Mouse (Mus musculus) gastrocnemius, adult 2 months (tissue): ENCODE measurements around the gene Ppfibp2. TPM values are rescaled to one million over a fixed set of nuclear protein-coding genes. Genes with fewer than 3 reads are reported as not detected.
A peak's percentile ranks its signal among the peaks of the same experiment; 100 is the strongest.

Source experiments
- DNase-seq: peaks from one replicate; pipeline ENCODE4 v3.0.0; 2022
- H3K27ac ChIP-seq: fragments of 200-600 bp; 2 replicates; pipeline ENCODE4 v1.8.1; 2022; ENCODE audit warnings: mild to moderate bottlenecking
- H3K4me3 ChIP-seq: fragments of 200-600 bp; 2 replicates; pipeline ENCODE4 v1.8.1; 2022; ENCODE audit warnings: mild to moderate bottlenecking, moderate library complexity
- CTCF ChIP-seq: fragments of 200-600 bp; IDR thresholded peaks from 2 replicates; pipeline ENCODE4 v1.8.1; 2022; ENCODE audit warnings: antibody characterized with exemption, mild to moderate bottlenecking, moderate library complexity
- intact Hi-C: fragments of 180-260 bp; cut with DNase I; formaldehyde crosslinking; loops from one replicate; pipeline ENCODE4 v1.15.1; 2025
- total RNA-seq, 2 experiments: library from RNA; stranded (reverse); gene quantifications; 2 replicates each; pipeline ENCODE4 v1.2.3; 2021

Gene Ppfibp2
- total RNA-seq, 2 experiments from 2014 or later: 10.6 to 19.0 TPM

- intact Hi-C loops: no loop called here
- Histone ChIP-seq H3K4me3 (no peak overlapping the region), H3K27ac (no peak overlapping the region)
- no peak for TF ChIP-seq CTCF
- DNase-seq: no peak
Measured at GRCm38 (mm10) chr7:107675224-107675623, 80.2 kb downstream of the Ppfibp2 start.

- H3K4me3 ChIP-seq: no peak overlapping the region
- intact Hi-C loops: no loop called here
- DNase-seq: no peak
- H3K27ac ChIP-seq: 0 out of 2 replicates have a peak overlapping the region, but pooled peaks have one; percentile 20
- no peak for TF ChIP-seq CTCF
Measured at GRCm38 (mm10) chr7:107680151-107680852, 85.3 kb downstream of the Ppfibp2 start.

DNA sequence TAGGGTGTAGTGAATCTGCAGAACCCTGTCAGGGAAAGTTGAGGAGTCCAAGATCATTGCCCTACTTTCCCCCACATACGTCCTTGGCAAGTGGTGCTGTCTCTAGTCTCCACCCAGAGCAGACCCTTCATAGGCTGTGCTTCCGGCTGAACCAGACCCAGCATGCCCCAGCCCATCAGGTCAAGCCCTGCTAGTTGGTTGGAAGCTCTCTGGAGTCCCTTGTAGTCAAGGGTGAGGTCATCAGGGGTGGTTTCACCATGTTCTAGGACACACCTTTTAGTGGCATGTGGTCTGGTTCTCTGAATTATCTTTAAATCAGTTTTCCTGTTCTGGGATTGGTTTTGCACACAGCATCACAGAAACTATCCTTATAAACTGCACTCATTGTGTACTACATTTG, 86.3 kb downstream of the Ppfibp2 start:
- DNase-seq: no peak
- intact Hi-C loops: no loop called here
- Histone ChIP-seq H3K27ac (no peak overlapping the region), H3K4me3 (no peak overlapping the region)
- TF ChIP-seq CTCF: no peak

DNA sequence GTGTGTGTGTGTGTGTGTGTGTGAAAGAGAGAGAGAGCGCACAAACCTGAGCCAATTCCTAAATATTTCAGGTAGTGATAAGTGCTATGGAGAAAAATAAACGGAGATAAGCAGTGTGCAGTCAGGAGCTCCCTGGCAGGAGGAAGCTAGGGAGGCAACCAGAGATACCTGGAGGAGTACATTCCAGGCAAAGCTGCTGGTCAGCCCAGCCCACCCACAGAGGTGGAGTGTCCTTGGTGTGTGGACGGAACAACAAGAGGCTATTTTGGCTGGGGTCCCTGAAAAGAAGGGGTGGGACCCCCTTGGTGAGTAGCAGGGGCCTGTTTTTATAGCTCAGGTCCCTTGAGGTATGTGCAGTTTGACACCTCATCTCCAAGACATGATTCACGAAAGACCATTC, 88.2 kb downstream of the Ppfibp2 start:
- intact Hi-C loops: no loop called here
- Histone ChIP-seq H3K4me3 (no peak overlapping the region), H3K27ac (no peak overlapping the region)
- no peak for DNase-seq
- TF ChIP-seq CTCF: no peak

DNA sequence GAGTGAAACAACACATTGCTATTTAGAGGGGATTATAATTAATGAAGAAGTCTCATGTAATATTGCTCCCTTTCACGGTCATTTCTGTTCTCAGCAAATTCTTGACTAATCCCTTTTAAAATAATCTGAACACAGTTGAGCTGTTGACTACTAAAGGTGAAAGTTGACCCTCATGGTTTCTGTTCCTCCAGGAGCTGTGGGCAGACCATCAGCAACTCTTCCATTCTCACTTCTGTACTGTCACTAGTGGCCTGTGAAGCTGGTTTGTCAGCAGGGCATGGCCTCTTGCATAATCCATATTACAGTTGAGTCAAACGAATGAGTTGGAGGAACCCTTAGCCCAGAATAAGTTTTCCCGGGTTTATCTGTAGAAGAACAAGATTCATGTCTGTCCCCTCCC, 88.6 kb downstream of the Ppfibp2 start:
- TF ChIP-seq CTCF: no peak
- no peak overlapping the region for H3K4me3 ChIP-seq
- intact Hi-C loops: no loop called here

GRCm38 (mm10) chr7:107685238-107685954, 90.4 kb downstream of the Ppfibp2 start:
- no peak overlapping the region for H3K4me3 ChIP-seq
- intact Hi-C loops: no loop called here
- H3K27ac ChIP-seq: no peak overlapping the region
- no peak for DNase-seq
- TF ChIP-seq CTCF: no peak

More for the DNA sequence above, 88.6 kb downstream of the Ppfibp2 start:
- no peak for DNase-seq
- no peak overlapping the region for H3K27ac ChIP-seq

DNA sequence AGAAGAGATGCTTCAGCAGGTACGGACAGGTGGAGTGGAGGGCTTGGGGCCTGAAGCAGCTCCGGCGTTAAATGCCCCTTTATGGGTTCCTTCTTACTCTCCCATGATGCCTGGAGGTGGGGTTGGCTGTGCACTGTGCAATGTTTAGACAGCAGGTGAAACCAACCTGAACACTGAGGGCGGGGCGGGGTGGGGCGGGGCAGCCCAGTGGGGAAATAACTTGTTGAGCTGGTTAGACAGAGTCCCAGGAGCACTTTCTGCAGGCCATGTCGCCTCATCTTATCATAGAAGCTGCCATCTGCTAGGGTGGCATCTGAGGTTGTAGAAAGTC, 90.9 kb downstream of the Ppfibp2 start:
- intact Hi-C loops: no loop called here
- Histone ChIP-seq H3K27ac (no peak overlapping the region), H3K4me3 (no peak overlapping the region)
- no peak for TF ChIP-seq CTCF
- no peak for DNase-seq

GRCm38 (mm10) chr7:107687412-107687811, 92.4 kb downstream of the Ppfibp2 start:
- no peak overlapping the region for H3K27ac ChIP-seq
- DNase-seq: no peak
- intact Hi-C loops: no loop called here
- no peak overlapping the region for H3K4me3 ChIP-seq
- no peak for TF ChIP-seq CTCF

DNA sequence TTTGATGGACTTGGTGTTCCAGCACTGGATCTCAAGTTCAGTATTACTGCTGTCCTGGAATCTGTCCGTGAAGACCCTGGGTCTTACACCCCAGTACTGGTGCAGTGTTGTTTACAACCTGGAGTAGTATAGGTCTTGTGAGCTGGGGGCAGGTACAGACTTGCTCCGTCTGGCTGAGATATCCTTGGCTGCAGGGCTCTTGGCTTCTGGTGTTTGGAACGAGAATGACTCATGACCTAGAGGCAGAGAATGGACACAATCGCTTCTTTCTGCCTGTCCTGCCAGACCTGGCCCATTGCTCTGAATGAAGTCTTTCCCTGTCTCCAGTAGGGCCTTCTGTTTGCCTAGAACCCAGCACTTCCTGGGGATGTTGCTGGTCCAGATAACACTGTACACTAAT, 93.0 kb downstream of the Ppfibp2 start:
- Histone ChIP-seq H3K4me3 (no peak overlapping the region), H3K27ac (no peak overlapping the region)
- intact Hi-C loops: no loop called here
- no peak for TF ChIP-seq CTCF
- DNase-seq: no peak

DNA sequence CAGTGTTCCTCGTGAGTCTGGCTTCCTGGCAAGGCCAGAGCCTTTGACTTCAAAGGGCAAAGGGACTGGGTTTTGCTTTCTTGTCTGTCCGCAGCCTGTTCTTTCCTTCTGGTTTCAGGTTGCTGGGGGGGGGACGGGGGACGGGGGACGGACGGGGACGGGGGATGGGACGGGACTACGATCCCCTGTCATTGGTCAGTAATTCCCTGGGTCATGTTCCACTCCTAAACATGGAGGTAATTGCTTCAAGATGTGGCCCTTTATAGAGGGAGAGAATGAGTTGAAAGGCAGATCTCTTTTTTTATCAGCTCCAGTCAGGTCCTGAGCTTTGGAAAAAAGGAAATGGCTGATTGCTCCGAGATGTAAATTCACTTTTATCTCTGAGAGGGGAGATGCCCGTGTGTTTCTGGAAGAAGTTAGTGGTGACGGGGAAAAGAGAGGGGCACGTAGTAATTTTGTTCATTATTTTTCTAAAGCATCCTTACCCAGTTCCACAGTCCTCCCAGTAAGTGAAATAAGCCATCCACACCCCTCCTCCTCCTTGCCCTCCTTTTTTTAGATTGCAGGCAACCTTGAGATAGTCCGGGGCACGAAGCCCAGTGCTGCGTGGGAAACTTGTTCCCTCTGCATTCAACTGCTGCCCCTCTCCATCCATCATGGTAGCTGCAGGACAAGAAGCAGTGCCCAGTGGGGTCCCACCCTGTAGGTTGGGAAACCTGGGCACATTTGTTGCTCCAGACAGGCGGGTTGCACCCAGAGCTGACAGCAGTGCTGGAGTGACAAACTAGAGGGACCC, 95.6 kb downstream of the Ppfibp2 start:
- DNase-seq: peak; percentile 63
- H3K27ac ChIP-seq: peak overlapping the region; percentile 85

DNA sequence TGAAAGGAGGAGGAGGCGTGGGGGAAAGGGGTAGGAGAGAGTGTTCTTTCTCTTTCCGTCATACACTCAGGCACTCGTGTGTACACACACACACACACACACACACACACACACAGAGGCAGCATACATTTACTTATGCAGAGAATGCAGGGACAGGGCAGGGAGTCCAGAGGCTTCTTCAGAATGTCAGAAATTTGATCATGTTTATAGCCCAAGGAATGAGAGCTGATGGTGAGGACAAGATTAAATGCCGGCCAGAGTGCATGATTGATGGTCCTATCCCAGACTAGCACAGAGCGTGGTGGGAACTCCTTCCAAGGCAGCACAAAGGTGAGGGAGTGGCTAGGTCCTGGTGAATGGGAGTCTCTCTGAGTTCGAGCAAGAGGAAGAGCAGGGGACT, 96.5 kb downstream of the Ppfibp2 start:
- Histone ChIP-seq H3K4me3 (peak overlapping the region; percentile 49; the same call in 1 of the 2 replicates), H3K27ac (peak overlapping the region; percentile 85)
- TF ChIP-seq CTCF: no peak
- intact Hi-C loops: loop anchor here (2.0 kb wide), 1 partner anchor 25 kb away; no protein-coding TSS in a partner anchor
- peak; percentile 42 for DNase-seq

More for the DNA sequence above, 95.6 kb downstream of the Ppfibp2 start:
- intact Hi-C loops: loop anchor here (2.0 kb wide), 1 partner anchor 24 kb away; no protein-coding TSS in a partner anchor
- no peak for TF ChIP-seq CTCF
- H3K4me3 ChIP-seq: peak overlapping the region; percentile 49

- Histone ChIP-seq H3K27ac (no peak overlapping the region), H3K4me3 (no peak overlapping the region)
- intact Hi-C loops: no loop called here
- no peak for TF ChIP-seq CTCF
- DNase-seq: no peak
Measured at GRCm38 (mm10) chr7:107694254-107694947, 99.4 kb downstream of the Ppfibp2 start.
